Mouse (Mus musculus) embryonic facial prominence, embryonic 14.5 days (tissue): ENCODE measurements around the gene Dock9. TPM values are rescaled to one million over a fixed set of nuclear protein-coding genes. Genes with fewer than 3 reads are reported as not detected.
"Not testable (repeated sequence)": the region's sequence is repeated elsewhere in the genome, so short reads cannot be mapped to it uniquely, and the experiment has no call there.

Source experiments
- ATAC-seq: fragments of 200-750 bp; cut with Nextera tagmentation; 2 replicates; pipeline ENCODE4 v1.8.0; 2017; ENCODE audit warnings: low read depth, moderate number of reproducible peaks, moderate TSS enrichment
- DNase-seq: peaks from one replicate; pipeline ENCODE4 v3.0.0-alpha.2; 2015; ENCODE audit warnings: low spot score
- H3K27ac ChIP-seq: fragments of 300-500 bp; sonication (generic); replicated peaks from 2 replicates; pipeline ENCODE4 v1.5.1; 2014; ENCODE audit warnings: low read depth, mild to moderate bottlenecking, low read length, moderate library complexity
- H3K27me3 ChIP-seq: fragments of 300-500 bp; sonication (generic); replicated peaks from 2 replicates; pipeline ENCODE4 v1.6.1; 2014; ENCODE audit warnings: low read length; ENCODE audit not compliant: control insufficient read depth, insufficient read depth
- H3K36me3 ChIP-seq: fragments of 300-500 bp; sonication (generic); 2 replicates; pipeline ENCODE4 v1.6.1; 2014; ENCODE audit warnings: low read length, mixed read lengths; ENCODE audit not compliant: control insufficient read depth, insufficient read depth
- H3K4me1 ChIP-seq: fragments of 300-500 bp; sonication (generic); 2 replicates; pipeline ENCODE4 v1.6.1; 2014; ENCODE audit warnings: antibody characterized with exemption, low read length; ENCODE audit not compliant: control insufficient read depth, insufficient read depth
- H3K4me2 ChIP-seq: fragments of 300-500 bp; sonication (generic); 2 replicates; pipeline ENCODE4 v1.6.1; 2014; ENCODE audit warnings: low read depth, mild to moderate bottlenecking, low read length, moderate library complexity, mixed read lengths
- H3K4me3 ChIP-seq: fragments of 300-500 bp; sonication (generic); 2 replicates; pipeline ENCODE4 v1.5.1; 2014; ENCODE audit warnings: low read depth, mild to moderate bottlenecking, low read length
- H3K9ac ChIP-seq: fragments of 300-500 bp; sonication (generic); 2 replicates; pipeline ENCODE4 v1.6.1; 2014; ENCODE audit warnings: low read depth, mild to moderate bottlenecking, low read length, moderate library complexity, mixed read lengths
- H3K9me3 ChIP-seq: fragments of 300-500 bp; sonication (generic); 2 replicates; pipeline ENCODE4 v1.6.1; 2016; ENCODE audit warnings: low read length; ENCODE audit not compliant: control insufficient read depth
- WGBS: fragments of 180-500 bp; shearing (Covaris S2); extraction: QIAGEN DNeasy Blood & Tissue Kit; methylation state at CpG from one replicate; pipeline ENCODE4 v1.1.7; 2014; 5-methylcytosine and 5-hydroxymethylcytosine counted together
- polyA plus RNA-seq: library from polyadenylated mRNA; unstranded; fragments of >200 nt; fragmentation: Nextera tagmentation; extraction: Ambion mirVana; gene quantifications from 2 replicates; pipeline ENCODE4 v1.2.1, GENCODE M21; 2014

Gene Dock9
- polyA plus RNA-seq, 1 experiment from 2014 or later, result 14.0 TPM

DNA sequence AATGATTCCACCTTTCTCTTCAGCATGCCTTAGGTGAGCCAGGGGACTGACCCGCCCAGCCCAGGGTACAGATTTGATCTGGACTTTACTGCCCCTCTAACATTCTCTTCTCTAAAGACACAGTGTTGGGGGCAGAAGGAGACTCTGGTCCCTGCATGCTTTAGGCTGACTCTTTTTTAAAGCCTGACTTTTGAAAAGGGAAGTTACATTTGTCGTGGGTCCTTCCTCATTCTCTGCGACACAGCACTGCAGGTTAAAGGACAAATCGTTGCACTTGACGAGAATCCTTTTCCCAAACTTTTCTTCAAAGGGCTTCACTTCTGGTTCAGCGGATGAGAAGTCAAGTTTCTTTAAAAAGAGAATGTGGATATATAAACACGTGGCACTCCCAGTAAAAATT lies 156.4 kb downstream of the Dock9 start:
- Histone ChIP-seq H3K27ac (no peak overlapping the region), H3K27me3 (no peaks in the 10 kb centered on the region), H3K4me1 (no peaks in the 10 kb centered on the region), H3K4me2 (no peak overlapping the region), H3K9ac (no peak overlapping the region), H3K36me3 (0 out of 2 replicates have a peak, but pooled peaks cover 8% of the 10 kb centered on the region), H3K4me3 (no peak overlapping the region), H3K9me3 (no peaks in the 10 kb centered on the region)
- 80% methylated on average over 7 of the region's 7 CpGs for WGBS
- DNase-seq, result no peak
- ATAC-seq, result no peak

DNA sequence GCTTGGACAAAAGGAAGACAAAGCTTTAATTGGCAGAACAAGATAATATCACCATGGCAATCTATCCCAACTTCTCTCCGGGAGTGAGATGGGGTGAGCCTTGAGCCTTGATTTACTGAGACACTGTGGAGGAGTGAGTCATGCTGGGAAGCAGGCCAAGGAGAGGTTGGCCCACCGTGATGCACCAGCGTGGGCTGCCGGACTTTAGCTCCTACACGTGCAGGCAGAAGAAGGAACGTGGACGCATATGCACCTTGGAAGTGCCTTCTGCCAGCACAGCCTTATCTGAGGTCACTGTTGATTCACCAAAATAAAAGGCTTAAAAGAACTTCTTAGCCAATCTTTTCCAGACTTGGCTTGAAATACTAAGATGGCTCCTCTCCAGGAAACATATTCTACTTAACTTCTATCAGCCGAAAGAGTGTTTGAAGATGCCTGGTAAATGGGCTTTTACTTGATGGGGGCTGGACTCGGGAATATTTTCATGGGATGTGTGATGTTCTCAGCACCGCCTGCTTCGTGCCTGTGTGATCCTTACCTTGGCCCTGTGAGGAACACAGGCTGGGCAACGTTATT lies 160.6 kb downstream of the Dock9 start:
- H3K27ac ChIP-seq, result no peak overlapping the region
- no peak overlapping the region for H3K4me3 ChIP-seq
- H3K4me1 ChIP-seq, result no peaks in the 10 kb centered on the region
- no peaks in the 10 kb centered on the region for H3K9me3 ChIP-seq
- H3K4me2 ChIP-seq, result no peak overlapping the region
- 84% methylated on average over 12 of the region's 12 CpGs for WGBS
- DNase-seq (no peak), ATAC-seq (no peak)
- no peak overlapping the region for H3K9ac ChIP-seq
- H3K27me3 ChIP-seq, result no peaks in the 10 kb centered on the region
- H3K36me3 ChIP-seq, result 0 out of 2 replicates have a peak, but pooled peaks cover 8% of the 10 kb centered on the region

DNA sequence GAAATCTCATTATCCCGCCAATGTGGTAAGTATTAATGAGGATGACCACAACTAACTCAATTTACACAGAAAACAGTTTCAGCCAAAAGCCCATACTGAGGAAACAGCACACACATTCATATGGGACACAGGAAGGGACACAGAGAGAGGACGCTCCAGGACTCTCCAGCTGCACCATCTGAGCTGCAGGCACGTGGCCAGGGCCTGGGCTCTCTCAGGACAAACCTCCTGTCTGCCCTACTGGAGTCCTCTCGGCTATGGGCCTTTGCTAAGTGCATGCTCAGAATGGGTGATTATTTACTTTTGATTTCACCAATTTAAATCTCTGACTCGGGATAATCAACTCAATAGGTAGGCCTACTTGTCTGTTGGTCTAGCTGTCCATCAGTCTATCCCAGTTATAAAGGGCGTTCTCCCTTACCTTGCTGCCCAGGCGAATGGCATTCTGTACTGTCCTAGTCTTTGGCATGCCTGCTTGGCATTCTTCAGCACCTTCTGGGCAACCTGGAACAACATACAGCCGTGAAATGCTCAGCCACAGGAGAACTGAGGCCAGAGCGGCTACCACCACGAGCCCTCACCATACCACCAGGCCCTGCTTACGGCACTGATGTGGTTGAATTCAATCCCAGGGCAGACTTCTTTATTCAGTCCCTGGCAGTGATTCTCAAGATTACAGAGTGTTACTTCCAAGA lies 162.8 kb downstream of the Dock9 start:
- WGBS, result 87% methylated on average over 11 of the region's 11 CpGs
- DNase-seq, result no peak
- no peak overlapping the region for H3K9ac ChIP-seq
- no peak for ATAC-seq
- H3K27me3 ChIP-seq, result no peaks in the 10 kb centered on the region
- H3K4me2 ChIP-seq, result no peak overlapping the region
- no peak overlapping the region for H3K27ac ChIP-seq
- no peaks in the 10 kb centered on the region for H3K9me3 ChIP-seq
- no peaks in the 10 kb centered on the region for H3K4me1 ChIP-seq
- 0 out of 2 replicates have a peak, but pooled peaks cover 8% of the 10 kb centered on the region for H3K36me3 ChIP-seq
- no peak overlapping the region for H3K4me3 ChIP-seq

DNA sequence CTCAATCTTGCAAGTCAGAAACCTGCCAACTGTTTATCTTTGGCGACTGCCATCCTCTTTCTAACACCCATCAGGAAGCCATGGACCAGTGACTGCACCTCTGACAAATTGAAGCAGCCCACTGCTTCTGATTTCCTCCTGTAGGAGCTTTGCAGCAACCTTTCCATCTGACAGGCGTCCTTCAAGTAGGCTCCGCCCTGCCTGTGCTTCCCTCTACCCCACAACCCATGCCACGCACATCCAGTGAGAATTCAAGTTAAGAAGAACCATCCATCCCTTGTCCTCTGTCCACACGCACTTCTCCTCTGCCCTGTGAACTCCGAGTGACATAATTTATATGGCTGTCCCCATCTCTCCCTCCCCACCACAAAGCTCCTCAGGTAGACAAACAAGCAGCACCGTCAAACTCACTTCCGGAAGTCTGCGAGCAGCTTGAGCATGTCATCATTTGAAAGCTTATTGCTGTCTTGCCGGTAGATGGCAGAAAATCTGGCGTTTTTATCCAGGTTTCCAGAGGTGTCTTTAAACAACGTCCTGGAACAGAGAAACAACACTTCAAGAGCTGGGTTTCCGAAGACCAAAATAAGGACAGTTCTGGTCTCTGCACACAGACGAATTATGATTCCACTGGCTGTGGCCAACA lies 163.4 kb downstream of the Dock9 start:
- no peak overlapping the region for H3K4me3 ChIP-seq
- ATAC-seq (no peak), DNase-seq (no peak)
- no peak overlapping the region for H3K9ac ChIP-seq
- H3K4me2 ChIP-seq, result no peak overlapping the region
- WGBS, result 74% methylated on average over 14 of the region's 14 CpGs
- no peaks in the 10 kb centered on the region for H3K27me3 ChIP-seq
- H3K4me1 ChIP-seq, result no peaks in the 10 kb centered on the region
- no peaks in the 10 kb centered on the region for H3K9me3 ChIP-seq
- H3K36me3 ChIP-seq, result 0 out of 2 replicates have a peak, but pooled peaks cover 5% of the 10 kb centered on the region
- H3K27ac ChIP-seq, result no peak overlapping the region

DNA sequence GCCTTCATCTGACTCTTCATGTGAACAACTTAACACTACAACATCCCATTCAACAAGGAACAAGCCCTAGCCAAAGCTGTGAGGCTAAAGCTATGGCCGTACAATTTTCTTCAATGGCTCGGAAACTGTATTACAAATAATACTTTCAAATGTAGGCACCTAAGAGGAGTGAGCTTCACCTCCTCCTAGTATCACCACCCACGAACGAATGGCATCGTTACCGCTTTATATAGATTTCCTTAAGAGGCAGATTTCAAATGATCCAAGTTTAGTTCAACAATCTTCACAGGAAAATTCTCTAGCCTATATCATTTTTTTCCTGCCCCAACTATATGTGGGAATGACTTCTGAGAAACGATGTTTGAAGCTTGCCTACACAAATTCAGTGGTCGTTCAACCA lies 165.7 kb downstream of the Dock9 start:
- no peak overlapping the region for H3K27ac ChIP-seq
- 94% methylated on average over 8 of the region's 8 CpGs for whole genome bisulfite sequencing
- H3K36me3 ChIP-seq, result no peaks in the 10 kb centered on the region
- no peaks in the 10 kb centered on the region for H3K4me1 ChIP-seq
- no peaks in the 10 kb centered on the region for H3K9me3 ChIP-seq
- H3K4me3 ChIP-seq, result no peak overlapping the region
- DNase-seq, result no peak
- H3K9ac ChIP-seq, result no peak overlapping the region
- no peaks in the 10 kb centered on the region for H3K27me3 ChIP-seq
- no peak for ATAC-seq
- no peak overlapping the region for H3K4me2 ChIP-seq

DNA sequence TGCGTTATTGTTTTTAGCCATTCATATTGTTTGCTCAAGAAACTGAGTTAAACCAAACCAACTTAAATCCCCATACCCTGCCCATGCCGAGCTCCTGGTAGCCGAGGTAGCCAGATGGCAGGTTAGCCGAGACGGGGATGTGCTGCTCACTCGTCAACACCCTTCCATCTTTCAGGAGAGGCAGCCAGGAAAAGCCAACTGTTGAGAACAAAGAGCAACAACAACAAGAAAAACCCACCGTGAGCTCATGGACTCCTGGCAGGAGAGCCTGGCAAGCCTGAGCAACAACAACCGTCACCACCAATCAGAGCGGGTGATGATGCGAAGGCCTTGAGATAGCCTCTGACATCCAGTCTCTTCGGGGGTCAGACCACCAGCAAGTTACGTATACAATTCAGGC lies 170.9 kb downstream of the Dock9 start:
- 87% methylated on average over 12 of the region's 12 CpGs for WGBS
- no peaks in the 10 kb centered on the region for H3K9me3 ChIP-seq
- no peak for ATAC-seq
- no peaks in the 10 kb centered on the region for H3K36me3 ChIP-seq
- H3K4me2 ChIP-seq, result no peak overlapping the region
- H3K4me1 ChIP-seq, result no peaks in the 10 kb centered on the region
- H3K4me3 ChIP-seq, result no peak overlapping the region
- H3K27me3 ChIP-seq, result no peaks in the 10 kb centered on the region
- no peak for DNase-seq
- no peak overlapping the region for H3K27ac ChIP-seq
- H3K9ac ChIP-seq, result no peak overlapping the region

DNA sequence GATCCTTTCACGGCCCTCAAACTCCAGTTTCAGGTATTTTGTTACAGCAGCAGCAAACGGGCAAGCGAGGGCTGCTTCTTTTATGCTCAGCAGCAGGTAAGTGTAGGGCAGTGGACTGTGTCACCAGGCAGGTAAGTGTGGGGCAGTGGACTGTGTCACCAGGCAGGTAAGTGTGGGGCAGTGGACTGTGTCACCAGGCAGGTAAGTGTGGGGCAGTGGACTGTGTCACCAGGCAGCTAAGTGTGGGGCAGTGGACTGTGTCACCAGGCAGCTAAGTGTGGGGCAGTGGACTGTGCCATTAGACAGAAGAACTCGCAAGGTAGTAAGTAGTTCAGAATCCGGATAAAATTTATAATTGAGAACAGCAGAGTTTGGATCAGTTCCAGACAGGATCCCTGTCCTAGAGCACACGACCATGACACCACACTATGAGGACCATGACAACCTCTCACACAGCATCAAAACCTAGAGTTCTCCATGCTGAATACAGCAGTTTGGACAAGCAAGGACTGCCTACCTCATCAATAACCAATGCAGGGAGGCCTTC lies 173.6 kb downstream of the Dock9 start:
- H3K4me1 ChIP-seq, H3K9ac ChIP-seq, H3K4me3 ChIP-seq, DNase-seq, H3K9me3 ChIP-seq, ATAC-seq, H3K4me2 ChIP-seq, H3K27me3 ChIP-seq, H3K36me3 ChIP-seq, H3K27ac ChIP-seq: not testable (repeated sequence)
- 71% methylated on average over 6 of the region's 6 CpGs for WGBS

DNA sequence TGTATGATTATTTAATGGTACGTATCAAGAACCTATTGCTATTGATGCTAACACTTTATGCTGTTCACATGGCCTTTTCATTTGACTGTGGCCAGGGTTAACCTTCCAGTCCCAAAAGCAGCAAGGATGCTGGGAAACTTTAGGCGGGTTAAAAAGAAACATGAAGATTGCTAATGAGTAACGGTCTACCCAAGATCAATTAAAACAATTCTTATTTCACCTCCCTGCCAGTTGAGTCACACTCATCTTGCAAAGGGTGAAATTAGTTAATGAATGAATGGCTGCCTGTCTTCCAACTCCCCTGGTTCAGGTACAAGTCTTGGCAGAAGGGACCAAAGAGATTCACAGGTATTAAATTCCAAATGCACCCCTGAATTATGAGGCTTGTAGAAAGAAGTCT lies 175.8 kb downstream of the Dock9 start:
- no peak overlapping the region for H3K4me2 ChIP-seq
- no peak overlapping the region for H3K9ac ChIP-seq
- H3K4me3 ChIP-seq, result no peak overlapping the region
- no peaks in the 10 kb centered on the region for H3K9me3 ChIP-seq
- WGBS, result 91% methylated on average over 3 of the region's 3 CpGs
- no peaks in the 10 kb centered on the region; the same call in 1 of the 2 replicates for H3K36me3 ChIP-seq
- ATAC-seq (no peak), DNase-seq (no peak)
- H3K27me3 ChIP-seq, result no peaks in the 10 kb centered on the region
- no peaks in the 10 kb centered on the region for H3K4me1 ChIP-seq
- H3K27ac ChIP-seq, result no peak overlapping the region
